Mouse (Mus musculus): ENCODE results near the gene Arhgef25. TPM values are rescaled to one million over a fixed set of nuclear protein-coding genes. Genes with fewer than 3 reads are reported as not detected.

The Arhgef25 gene
- not detected in 2 replicates for polyA plus RNA-seq (2012; ENCODE audit: insufficient read depth, insufficient read length, low replicate concordance, missing spikeins)

- H3K4me1 ChIP-seq (ENCODE audit: control insufficient read depth, insufficient read depth, low read length): peaks cover 44% of the 10 kb centered on the region
- 15% methylated on average over 35 of the region's 35 CpGs for WGBS
- TF ChIP-seq CTCF (IDR thresholded peaks at IDR 0.05; ENCODE audit: insufficient read depth, low read depth, low read length): no peak
- TF ChIP-seq POLR2A (IDR thresholded peaks at IDR 0.05; ENCODE audit: insufficient read depth, low read depth, low read length): no peak
Observed at GRCm38 (mm10) chr10:127189651-127190381, at the start of gene Arhgef25. Gene Arhgef25, minus strand, starts transcription at chr10:127190083.

GRCm38 (mm10) chr10:127238241-127238824, 48.5 kb upstream of the Arhgef25 start:
- 73% methylated on average over 18 of the region's 18 CpGs for WGBS
- no peaks in the 10 kb centered on the region for H3K4me1 ChIP-seq (ENCODE audit: control insufficient read depth, insufficient read depth, low read length)
- H3K27ac ChIP-seq (ENCODE audit: insufficient read depth, low read depth, low read length): no peak overlapping the region
- H3K4me3 ChIP-seq (ENCODE audit: insufficient read depth, low read depth, low read length): no peak overlapping the region
- TF ChIP-seq POLR2A (IDR thresholded peaks at IDR 0.05; ENCODE audit: insufficient read depth, low read depth, low read length) (no peak), CTCF (IDR thresholded peaks at IDR 0.05; ENCODE audit: insufficient read depth, low read depth, low read length) (no peak)

More at GRCm38 (mm10) chr10:127189651-127190381, at the start of gene Arhgef25:
- no peak within 1 kb of the TSS; the same call in 1 of the 2 replicates for H3K27ac ChIP-seq (ENCODE audit: insufficient read depth, low read depth, low read length)
- H3K4me3 ChIP-seq (ENCODE audit: insufficient read depth, low read depth, low read length): peak within 1 kb of the TSS; percentile 91

- Histone ChIP-seq H3K4me3 (ENCODE audit: insufficient read depth, low read depth, low read length) (no peak overlapping the region), H3K4me1 (ENCODE audit: control insufficient read depth, insufficient read depth, low read length) (peaks cover 4% of the 10 kb centered on the region; the same call in 1 of the 2 replicates), H3K27ac (ENCODE audit: insufficient read depth, low read depth, low read length) (no peak overlapping the region)
- WGBS: 50% methylated on average over 9 of the region's 9 CpGs
- no peak for TF ChIP-seq POLR2A (IDR thresholded peaks at IDR 0.05; ENCODE audit: insufficient read depth, low read depth, low read length)
- TF ChIP-seq CTCF (IDR thresholded peaks at IDR 0.05; ENCODE audit: insufficient read depth, low read depth, low read length): no peak
Observed at GRCm38 (mm10) chr10:127236541-127236940, 46.7 kb upstream of the Arhgef25 start.

- TF ChIP-seq POLR2A (IDR thresholded peaks at IDR 0.05; ENCODE audit: insufficient read depth, low read depth, low read length) (no peak), CTCF (IDR thresholded peaks at IDR 0.05; ENCODE audit: insufficient read depth, low read depth, low read length) (no peak)
- peaks cover 11% of the 10 kb centered on the region; the same call in 1 of the 2 replicates for H3K4me1 ChIP-seq (ENCODE audit: control insufficient read depth, insufficient read depth, low read length)
- no peak overlapping the region for H3K27ac ChIP-seq (ENCODE audit: insufficient read depth, low read depth, low read length)
- WGBS: 82% methylated on average over 9 of the region's 9 CpGs
- no peak overlapping the region for H3K4me3 ChIP-seq (ENCODE audit: insufficient read depth, low read depth, low read length)
Observed at GRCm38 (mm10) chr10:127233141-127233540, 43.3 kb upstream of the Arhgef25 start.

- H3K4me3 ChIP-seq (ENCODE audit: insufficient read depth, low read depth, low read length): no peak overlapping the region
- TF ChIP-seq CTCF (IDR thresholded peaks at IDR 0.05; ENCODE audit: insufficient read depth, low read depth, low read length) (no peak), POLR2A (IDR thresholded peaks at IDR 0.05; ENCODE audit: insufficient read depth, low read depth, low read length) (no peak)
- H3K4me1 ChIP-seq (ENCODE audit: control insufficient read depth, insufficient read depth, low read length): peaks cover 11% of the 10 kb centered on the region; the same call in 1 of the 2 replicates
- WGBS: 84% methylated on average over 14 of the region's 14 CpGs
- H3K27ac ChIP-seq (ENCODE audit: insufficient read depth, low read depth, low read length): no peak overlapping the region
Observed at GRCm38 (mm10) chr10:127231741-127232140, 41.9 kb upstream of the Arhgef25 start.

GRCm38 (mm10) chr10:127230693-127231092, 40.8 kb upstream of the Arhgef25 start:
- no peak for TF ChIP-seq POLR2A (IDR thresholded peaks at IDR 0.05; ENCODE audit: insufficient read depth, low read depth, low read length)
- no peak for TF ChIP-seq CTCF (IDR thresholded peaks at IDR 0.05; ENCODE audit: insufficient read depth, low read depth, low read length)
- H3K4me1 ChIP-seq (ENCODE audit: control insufficient read depth, insufficient read depth, low read length): peaks cover 15% of the 10 kb centered on the region
- H3K4me3 ChIP-seq (ENCODE audit: insufficient read depth, low read depth, low read length): no peak overlapping the region
- 82% methylated on average over 12 of the region's 12 CpGs for WGBS
- H3K27ac ChIP-seq (ENCODE audit: insufficient read depth, low read depth, low read length): no peak overlapping the region

- H3K4me1 ChIP-seq (ENCODE audit: control insufficient read depth, insufficient read depth, low read length): peaks cover 16% of the 10 kb centered on the region
- WGBS: 21% methylated on average over 4 of the region's 4 CpGs
- TF ChIP-seq CTCF (IDR thresholded peaks at IDR 0.05; ENCODE audit: insufficient read depth, low read depth, low read length) (no peak), POLR2A (IDR thresholded peaks at IDR 0.05; ENCODE audit: insufficient read depth, low read depth, low read length) (no peak)
- no peak overlapping the region for H3K27ac ChIP-seq (ENCODE audit: insufficient read depth, low read depth, low read length)
- H3K4me3 ChIP-seq (ENCODE audit: insufficient read depth, low read depth, low read length): no peak overlapping the region
Observed at GRCm38 (mm10) chr10:127228897-127229296, 39.0 kb upstream of the Arhgef25 start.

- WGBS: 87% methylated on average over 8 of the region's 8 CpGs
- Histone ChIP-seq H3K4me3 (ENCODE audit: insufficient read depth, low read depth, low read length) (no peak overlapping the region), H3K27ac (ENCODE audit: insufficient read depth, low read depth, low read length) (no peak overlapping the region), H3K4me1 (ENCODE audit: control insufficient read depth, insufficient read depth, low read length) (peaks cover 16% of the 10 kb centered on the region)
- TF ChIP-seq CTCF (IDR thresholded peaks at IDR 0.05; ENCODE audit: insufficient read depth, low read depth, low read length) (no peak), POLR2A (IDR thresholded peaks at IDR 0.05; ENCODE audit: insufficient read depth, low read depth, low read length) (no peak)
Observed at GRCm38 (mm10) chr10:127227163-127227562, 37.3 kb upstream of the Arhgef25 start.

- Histone ChIP-seq H3K27ac (ENCODE audit: insufficient read depth, low read depth, low read length) (no peak overlapping the region), H3K4me3 (ENCODE audit: insufficient read depth, low read depth, low read length) (no peak overlapping the region), H3K4me1 (ENCODE audit: control insufficient read depth, insufficient read depth, low read length) (peaks cover 12% of the 10 kb centered on the region)
- 73% methylated on average over 8 of the region's 8 CpGs for WGBS
- TF ChIP-seq POLR2A (IDR thresholded peaks at IDR 0.05; ENCODE audit: insufficient read depth, low read depth, low read length) (no peak), CTCF (IDR thresholded peaks at IDR 0.05; ENCODE audit: insufficient read depth, low read depth, low read length) (no peak)
Observed at GRCm38 (mm10) chr10:127226318-127226895, 36.5 kb upstream of the Arhgef25 start.

Measured in olfactory bulb, adult 2 months (tissue).